Mouse (Mus musculus) kidney, adult 2 months (tissue): Measurements from ENCODE around the gene Rtn4ip1.

Source experiments
- CTCF ChIP-seq: fragments of 200-500 bp; conservative IDR thresholded peaks from 2 replicates; pipeline ENCODE4 v1.5.1; 2011; ENCODE audit warnings: low read depth, mild to moderate bottlenecking, control low read depth, low read length, moderate library complexity, mixed read lengths; ENCODE audit not compliant: insufficient read depth, insufficient read length
- POLR2A ChIP-seq: fragments of 200-500 bp; IDR thresholded peaks from one replicate; pipeline ENCODE4 v1.6.1; 2011; ENCODE audit warnings: low read depth, low read length, control low read depth

- TF ChIP-seq CTCF (no peak), POLR2A (no peak)
Observed at GRCm38 (mm10) chr10:43888976-43889375, 12.6 kb upstream of the Rtn4ip1 start.
